Mouse (Mus musculus): ENCODE measurements around the gene Zfyve9.
"Not testable (repeated sequence)": the region's sequence is repeated elsewhere in the genome, so short reads cannot be mapped to it uniquely, and the experiment has no call there.

The Zfyve9 gene

DNA sequence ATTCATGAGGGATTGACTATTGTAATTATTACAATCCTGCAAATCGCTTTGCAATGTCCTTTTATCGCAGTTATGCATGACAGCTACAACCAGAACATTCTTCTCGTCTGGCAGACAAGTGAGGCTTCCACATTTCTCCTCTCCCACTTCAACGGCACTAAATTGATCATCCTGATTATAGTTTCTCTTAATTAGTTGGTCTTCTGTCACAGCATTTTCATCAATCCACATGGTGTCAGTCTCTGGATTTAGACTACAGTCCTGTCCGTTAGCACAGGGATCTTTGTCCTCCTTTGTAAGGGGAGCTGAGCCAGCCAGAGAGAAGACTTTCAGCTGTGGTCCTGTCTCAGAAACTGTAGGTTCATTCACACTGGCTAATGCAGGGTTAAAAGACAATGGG, 61.2 kb downstream of the Zfyve9 start, which contains the start of gene 3110021N24Rik:
3110021N24Rik (plus strand) TSS at position 301 of the 400 bp plus-strand sequence.
- no peak for DNase-seq

- DNase-seq: no peak
These were observed 72.4 kb downstream of the Zfyve9 start for GRCm38 (mm10) chr4:108708209-108708608.

GRCm38 (mm10) chr4:108696934-108697333, 83.7 kb downstream of the Zfyve9 start:
- DNase-seq: no peak

GRCm38 (mm10) chr4:108691469-108691868, 89.1 kb downstream of the Zfyve9 start:
- no peak for DNase-seq

DNA sequence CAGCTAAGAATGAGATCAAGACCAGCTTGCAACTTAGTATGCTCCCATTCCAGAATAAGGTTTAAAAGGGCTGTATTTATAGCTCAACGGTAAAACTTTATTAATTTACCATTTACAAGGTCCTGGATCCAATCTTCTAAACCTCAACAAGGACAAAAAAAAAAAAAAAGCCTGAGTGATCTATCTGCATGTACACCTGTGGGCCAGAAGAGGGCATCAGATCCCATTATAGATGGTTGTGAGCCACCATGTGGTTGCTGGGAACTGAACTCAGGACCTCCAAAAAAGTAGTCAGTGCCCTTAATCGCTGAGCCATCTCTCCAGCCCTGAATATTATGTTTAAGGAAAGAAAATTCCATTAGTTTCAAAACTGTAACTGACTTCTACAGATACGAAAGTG, 90.1 kb downstream of the Zfyve9 start:
- no peak for DNase-seq

DNA sequence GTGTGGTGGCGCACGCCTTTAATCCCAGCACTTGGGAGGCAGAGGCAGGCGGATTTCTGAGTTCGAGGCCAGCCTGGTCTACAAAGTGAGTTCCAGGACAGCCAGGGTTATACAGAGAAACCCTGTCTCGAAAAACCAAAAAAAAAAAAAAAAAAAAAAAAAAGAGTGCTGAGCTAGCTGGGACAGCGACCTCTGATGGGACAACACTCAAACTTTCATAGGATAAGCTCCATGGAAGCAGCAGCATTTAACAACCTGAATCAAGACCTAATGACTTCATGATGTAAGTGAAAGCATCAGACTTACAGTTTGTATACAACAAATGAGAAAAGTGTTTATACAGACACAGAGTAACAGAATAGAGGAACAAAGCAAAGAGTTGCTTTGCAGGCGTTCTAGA, 93.5 kb downstream of the Zfyve9 start:
- DNase-seq: not testable (repeated sequence)

GRCm38 (mm10) chr4:108686156-108686555, 94.4 kb downstream of the Zfyve9 start:
- DNase-seq: no peak

- no peak for DNase-seq
These were observed 116.2 kb downstream of the Zfyve9 start for GRCm38 (mm10) chr4:108664407-108664806.

DNA sequence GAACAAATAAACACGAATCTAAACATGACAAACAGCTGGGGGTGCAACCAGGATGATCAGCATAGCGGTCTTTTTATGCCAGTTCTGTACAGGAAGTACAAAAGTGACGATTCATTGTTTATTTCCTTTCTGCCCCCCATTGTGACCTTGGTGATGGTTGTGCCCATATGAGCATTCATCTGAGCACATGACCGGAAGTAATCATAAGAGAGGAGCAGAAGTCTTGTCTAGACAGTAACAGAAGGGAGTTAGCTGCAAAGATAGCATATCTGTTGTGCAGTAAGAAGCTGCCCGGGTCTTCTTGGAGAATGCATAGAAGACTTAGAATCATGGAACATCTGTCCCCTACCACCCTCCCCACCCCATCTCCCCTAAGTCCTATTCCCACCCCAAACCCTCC, 141.8 kb downstream of the Zfyve9 start:
- no peak for DNase-seq

- DNase-seq: no peak
These were observed 142.9 kb downstream of the Zfyve9 start for GRCm38 (mm10) chr4:108637721-108638120.

- DNase-seq: no peak
These were observed 145.5 kb downstream of the Zfyve9 start for GRCm38 (mm10) chr4:108635101-108635500.

GRCm38 (mm10) chr4:108634696-108635095, 145.9 kb downstream of the Zfyve9 start:
- DNase-seq: no peak

DNA sequence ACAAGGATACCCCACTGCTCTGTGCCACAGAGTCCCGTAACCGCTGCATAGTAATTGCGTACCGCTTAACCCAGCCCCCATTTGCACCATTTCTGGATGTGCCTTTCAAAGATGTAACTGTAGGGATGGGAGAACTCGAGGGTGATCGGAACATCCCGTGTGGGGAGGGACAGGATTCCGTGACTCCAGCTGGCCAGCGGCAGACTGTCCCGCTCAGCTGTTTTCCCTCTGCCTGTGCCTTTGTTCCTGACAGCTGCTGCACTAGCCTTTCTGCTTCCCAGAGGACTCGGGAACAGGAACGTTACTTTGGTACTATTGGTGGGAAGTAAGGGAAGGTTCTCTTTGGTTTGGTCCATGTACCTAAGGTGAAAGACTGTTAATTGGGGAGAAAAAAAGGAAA, 146.9 kb downstream of the Zfyve9 start:
- DNase-seq: no peak

- no peak for DNase-seq
These were observed 149.0 kb downstream of the Zfyve9 start for GRCm38 (mm10) chr4:108631616-108632015.

DNA sequence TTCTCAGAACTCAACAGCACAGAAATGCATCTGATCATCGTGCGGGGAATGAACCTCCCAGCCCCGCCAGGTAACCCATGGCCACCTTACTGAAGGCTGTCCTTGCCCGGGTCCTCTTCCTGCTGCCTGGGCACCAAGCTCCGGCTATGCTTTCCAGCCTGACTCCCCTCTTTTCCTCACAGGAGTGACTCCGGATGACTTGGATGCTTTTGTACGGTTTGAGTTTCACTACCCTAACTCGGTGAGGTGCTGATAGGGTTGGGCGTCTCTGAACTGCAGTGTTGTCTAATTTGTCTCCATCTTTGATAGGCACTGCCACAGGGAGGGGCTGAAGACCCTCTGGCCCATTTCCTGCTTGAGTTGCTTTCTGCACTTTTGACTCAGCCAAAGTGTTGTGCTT, 150.5 kb downstream of the Zfyve9 start:
- DNase-seq: no peak

- DNase-seq: no peak
These were observed 151.2 kb downstream of the Zfyve9 start for GRCm38 (mm10) chr4:108629363-108629880.

DNA sequence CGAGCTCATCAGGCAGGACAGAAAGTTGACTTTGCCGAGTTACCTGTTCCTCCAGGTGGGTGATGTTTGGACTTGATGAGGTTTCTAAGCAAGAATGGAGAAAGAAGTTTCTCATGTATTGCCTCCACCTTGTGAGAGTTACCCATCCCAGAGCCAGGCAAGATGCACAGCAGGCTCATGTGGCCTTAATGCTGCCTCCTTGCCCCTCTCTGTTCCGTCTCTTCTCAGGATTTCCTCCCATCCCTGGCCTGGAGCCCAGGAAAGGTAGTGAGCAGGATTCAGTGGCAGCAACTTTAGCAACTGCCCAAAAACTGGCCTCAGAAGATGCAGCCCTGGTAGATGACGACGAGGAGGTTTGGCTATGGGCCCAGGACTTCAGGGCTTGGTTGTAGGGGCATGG, 153.5 kb downstream of the Zfyve9 start:
- DNase-seq: no peak

GRCm38 (mm10) chr4:108621504-108621903, 159.1 kb downstream of the Zfyve9 start:
- no peak for DNase-seq

- DNase-seq: no peak
These were observed 160.1 kb downstream of the Zfyve9 start for GRCm38 (mm10) chr4:108620536-108620935.

- peak; percentile 86 to 88 for DNase-seq
These were observed 160.8 kb downstream of the Zfyve9 start, which contains the start of gene Cc2d1b for GRCm38 (mm10) chr4:108619587-108620341. TSS of gene Cc2d1b (plus strand) at chr4:108619940.

DNA sequence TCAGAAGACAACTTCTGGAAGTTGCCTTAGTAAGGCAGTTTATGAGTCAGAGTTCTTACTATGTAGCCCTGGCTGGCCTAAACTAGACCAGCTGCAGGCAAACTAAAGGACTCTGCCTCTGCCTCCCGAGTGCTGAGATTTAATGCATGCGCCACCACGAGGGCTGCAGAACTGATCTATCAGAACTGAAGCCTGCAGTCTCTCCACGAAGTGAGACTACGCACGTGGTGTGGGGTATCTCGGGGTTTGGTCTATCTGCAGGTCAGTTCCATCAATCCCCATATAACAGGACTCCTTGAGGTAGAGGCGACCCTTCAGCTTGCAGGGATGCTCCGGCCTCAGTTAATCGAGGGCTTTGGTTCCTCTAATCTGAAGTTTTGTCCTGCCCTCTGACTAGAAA, 161.4 kb downstream of the Zfyve9 start:
- peak in 1 of 2 experiments; percentile 9 for DNase-seq

- no peak for DNase-seq
These were observed 162.0 kb downstream of the Zfyve9 start for GRCm38 (mm10) chr4:108618586-108618985.

- DNase-seq: no peak
These were observed 169.7 kb downstream of the Zfyve9 start for GRCm38 (mm10) chr4:108610935-108611334.

- no peak for DNase-seq
These were observed 171.9 kb downstream of the Zfyve9 start for GRCm38 (mm10) chr4:108608651-108609050.

- DNase-seq: no peak
These were observed 178.7 kb downstream of the Zfyve9 start for GRCm38 (mm10) chr4:108601870-108602269.
